Mouse (Mus musculus) macrophage (primary cell): ENCODE data around the gene Git2. TPM values are rescaled to one million over a fixed set of nuclear protein-coding genes. Genes with fewer than 3 reads are reported as not detected.

Source experiments
- H3K27ac ChIP-seq: fragments of 350-480 bp; formaldehyde crosslinking; 2 replicates; pipeline ENCODE4 v1.9.0; 2021
- H3K36me3 ChIP-seq: fragments of 350-480 bp; formaldehyde crosslinking; 2 replicates; pipeline ENCODE4 v1.9.0; 2021; ENCODE audit errors: inconsistent target
- H3K4me3 ChIP-seq: fragments of 350-480 bp; formaldehyde crosslinking; 2 replicates; pipeline ENCODE4 v1.9.0; 2021; ENCODE audit errors: inconsistent target
- H3K79me2 ChIP-seq: fragments of 350-480 bp; formaldehyde crosslinking; 2 replicates; pipeline ENCODE4 v1.9.0; 2021; ENCODE audit errors: inconsistent target
- WGBS: methylation state at CpG from one replicate; pipeline ENCODE4 v1.1.7; 2026; ENCODE audit warnings: inconsistent platforms; ENCODE audit not compliant: missing documents; 5-methylcytosine and 5-hydroxymethylcytosine counted together
- polyA plus RNA-seq: library from polyadenylated mRNA; stranded (reverse); fragments of 250-400 nt; gene quantifications from 3 replicates; pipeline ENCODE4 v1.2.4, GENCODE M21; 2018; ENCODE audit warnings: inconsistent platforms
- total RNA-seq, 78 experiments: library from RNA; depleted of rRNA; stranded (reverse); fragments of 250-400 nt; gene quantifications; 1 replicate in 9 of 78; 2 replicates in 24 of 78; 3 replicates in 43 of 78; 4 replicates in 2 of 78; pipeline ENCODE4 v1.2.4; 2018; ENCODE audit warnings: inconsistent platforms in 56 of 78

The Git2 gene
- 100 to 1,000 TPM; 222 to 774 (median 306) TPM for total RNA-seq (2018; cell fraction: chromatin; rRNA removed)
- 10 to 100 TPM; 32.2 to 69.3 (median 50.8) TPM for total RNA-seq (2018; cell fraction: cytosol; rRNA removed)
- 100 to 1,000 TPM in 21 of 26 experiments, 10 to 100 TPM in 5; 77.4 to 330 (median 164) TPM for total RNA-seq (2018; cell fraction: nucleus; rRNA removed)
- 37.1 to 50.3 TPM (median 46.2 TPM) in 3 replicates for polyA plus RNA-seq

- WGBS, result under 1% methylated on average over 55 of the region's 63 CpGs
- H3K27ac ChIP-seq, result peak within 1 kb of the TSS; percentile 82
- H3K4me3 ChIP-seq, result peak within 1 kb of the TSS; percentile 94
- H3K36me3 ChIP-seq, result no peaks in the 10 kb centered on the region
- peaks cover 77% of the 10 kb centered on the region for H3K79me2 ChIP-seq
Observed at GRCm38 (mm10) chr5:114775056-114775979, at the start of gene Git2. Gene Git2, minus strand, starts transcription at chr5:114775517.

DNA sequence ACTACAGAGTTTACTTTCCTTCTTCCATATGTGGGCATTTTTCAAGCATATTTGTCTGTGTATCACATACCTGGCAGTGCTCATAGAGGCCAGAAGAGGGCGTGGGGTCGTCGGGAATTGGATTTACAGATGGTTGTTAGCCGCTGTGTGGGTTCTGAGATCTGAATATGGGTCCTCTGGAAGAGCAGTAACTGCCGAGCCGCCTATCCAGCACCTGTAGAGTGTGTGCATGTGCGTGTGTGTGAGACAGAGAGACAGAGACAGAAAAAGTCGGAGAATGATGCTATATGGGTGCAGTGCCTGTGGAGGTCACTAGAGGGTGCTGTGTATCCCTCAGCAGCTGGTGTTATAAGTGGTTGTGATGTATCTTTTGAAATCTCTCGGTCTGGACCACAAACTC is 48.9 kb upstream of the Git2 start:
- WGBS, result 16% methylated on average over 9 of the region's 9 CpGs
- Histone ChIP-seq H3K36me3 (no peaks in the 10 kb centered on the region), H3K27ac (no peak overlapping the region), H3K79me2 (0 out of 2 replicates have a peak, but pooled peaks cover 7% of the 10 kb centered on the region), H3K4me3 (no peak overlapping the region; the same call in 1 of the 2 replicates)

GRCm38 (mm10) chr5:114822796-114823688 is 47.7 kb upstream of the Git2 start, which contains the start of gene 1500011B03Rik:
Gene 1500011B03Rik, minus strand, starts transcription at chr5:114823468.
- H3K36me3 ChIP-seq, result no peaks in the 10 kb centered on the region
- 11% methylated on average over 50 of the region's 53 CpGs for WGBS
- H3K4me3 ChIP-seq, result peak within 1 kb of the TSS; percentile 32
- H3K79me2 ChIP-seq, result 0 out of 2 replicates have a peak, but pooled peaks cover 7% of the 10 kb centered on the region
- no peak within 1 kb of the TSS for H3K27ac ChIP-seq

DNA sequence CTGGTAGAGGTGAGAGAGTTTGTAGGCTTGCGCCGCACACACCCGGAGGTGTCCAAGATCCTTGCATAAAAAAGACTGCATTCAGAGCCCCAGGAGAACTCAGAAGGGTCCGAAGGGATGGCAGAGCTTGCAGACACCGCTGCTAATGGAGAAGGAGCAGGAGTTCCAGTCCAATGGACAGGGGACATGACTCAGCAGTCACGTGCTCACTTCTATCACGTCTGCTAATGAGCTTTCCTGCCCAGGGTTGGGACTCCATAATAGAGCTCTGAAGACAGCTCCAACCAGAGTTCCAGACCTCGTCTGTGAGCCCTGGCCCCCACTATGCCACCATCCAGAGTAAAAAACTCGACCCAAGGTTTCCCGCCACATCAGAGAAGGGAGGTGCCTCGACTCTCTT is 42.8 kb upstream of the Git2 start:
- Histone ChIP-seq H3K4me3 (no peak overlapping the region), H3K36me3 (no peaks in the 10 kb centered on the region), H3K79me2 (peaks cover 10% of the 10 kb centered on the region), H3K27ac (no peak overlapping the region)
- WGBS, result 68% methylated on average over 10 of the region's 11 CpGs

GRCm38 (mm10) chr5:114816599-114816998 is 41.3 kb upstream of the Git2 start:
- Histone ChIP-seq H3K27ac (no peak overlapping the region), H3K36me3 (no peaks in the 10 kb centered on the region), H3K4me3 (no peak overlapping the region), H3K79me2 (peaks cover 18% of the 10 kb centered on the region)
- 95% methylated on average over 6 of the region's 6 CpGs for WGBS

DNA sequence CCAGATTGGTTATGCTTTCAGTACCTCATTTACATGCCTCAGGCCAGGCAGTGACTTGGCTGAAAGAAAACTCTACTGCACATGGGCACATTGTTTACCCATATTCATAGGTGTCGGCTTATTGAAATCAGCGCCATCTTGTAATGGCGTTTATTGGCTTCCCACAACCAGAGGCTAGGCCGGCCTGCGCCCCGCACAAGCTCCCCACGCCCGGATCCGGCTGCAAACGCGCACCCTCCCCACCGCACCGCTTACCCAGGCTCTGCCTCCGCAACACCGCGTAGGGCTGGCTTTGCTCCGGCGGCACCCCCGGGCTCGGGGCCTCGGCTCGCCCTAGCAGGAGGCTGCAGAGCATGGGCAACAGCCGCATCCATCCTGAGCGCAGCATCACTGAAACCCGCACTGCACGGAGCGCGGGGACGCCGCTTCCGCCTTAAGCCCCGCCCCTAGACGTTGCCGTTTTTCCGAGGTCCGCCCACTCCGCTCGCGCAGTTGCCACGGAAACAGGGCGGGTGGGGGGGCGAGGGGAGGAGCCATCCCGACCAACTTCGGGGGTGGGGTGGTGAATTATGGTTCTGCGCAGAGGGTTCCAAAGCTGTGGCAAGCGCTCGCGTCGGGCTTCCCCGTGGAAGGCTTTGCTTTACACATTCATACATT is 38.3 kb upstream of the Git2 start:
- no peak overlapping the region for H3K27ac ChIP-seq
- H3K4me3 ChIP-seq, result peak overlapping the region; percentile 48
- peaks cover 43% of the 10 kb centered on the region for H3K79me2 ChIP-seq
- peaks cover 4% of the 10 kb centered on the region; the same call in 1 of the 2 replicates for H3K36me3 ChIP-seq
- WGBS, result 4% methylated on average over 50 of the region's 50 CpGs

DNA sequence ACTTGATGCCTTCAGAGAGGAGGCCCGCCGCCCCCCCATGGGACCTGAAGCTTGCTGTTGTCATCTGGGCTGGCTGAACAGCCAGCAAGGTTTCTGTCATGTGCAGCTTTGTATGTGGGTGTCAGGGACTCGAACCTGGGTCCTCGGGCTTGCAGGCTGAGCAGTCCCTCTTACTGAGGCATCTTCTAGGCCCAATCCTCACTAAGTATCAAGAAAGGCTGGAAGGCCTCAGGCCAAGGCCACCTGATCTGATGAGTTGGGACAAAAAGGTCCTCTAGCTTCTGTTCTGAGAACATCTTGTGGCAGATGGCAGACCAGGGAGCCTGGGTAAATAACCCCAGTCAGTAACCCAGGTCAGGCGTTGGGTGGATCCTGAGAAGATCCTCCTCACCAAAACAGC is 34.5 kb upstream of the Git2 start:
- no peak overlapping the region for H3K27ac ChIP-seq
- WGBS, result 90% methylated on average over 5 of the region's 5 CpGs
- peaks cover 43% of the 10 kb centered on the region for H3K79me2 ChIP-seq
- peaks cover 11% of the 10 kb centered on the region; the same call in 1 of the 2 replicates for H3K36me3 ChIP-seq
- no peak overlapping the region for H3K4me3 ChIP-seq

DNA sequence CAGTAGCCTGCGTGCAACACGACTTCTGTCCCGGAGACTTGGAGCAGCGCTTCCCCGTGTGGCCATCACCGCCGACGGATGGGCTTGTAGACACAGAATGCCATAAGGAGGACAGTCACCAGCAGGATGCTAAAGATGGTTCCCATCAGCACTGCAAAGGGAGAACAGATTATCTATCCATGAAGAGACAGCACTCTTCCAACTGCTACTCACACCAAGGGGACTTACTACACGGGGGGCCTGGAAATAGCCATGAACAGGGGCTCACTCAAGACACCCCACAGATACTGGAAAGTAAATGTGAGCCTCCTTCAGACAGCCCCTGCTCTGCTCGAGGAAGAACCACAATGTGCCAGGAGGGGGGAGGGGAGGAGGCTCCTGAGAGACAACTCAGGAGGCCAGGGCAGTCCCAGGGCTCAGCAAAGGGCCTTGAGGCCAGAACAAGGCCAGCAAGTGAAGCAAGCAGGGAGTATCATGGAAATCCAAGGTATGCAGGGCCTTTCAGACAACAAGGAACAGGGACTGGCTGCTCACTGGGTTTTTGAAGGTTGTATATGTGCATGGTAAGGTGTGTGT is 34.0 kb upstream of the Git2 start:
- Histone ChIP-seq H3K27ac (no peak overlapping the region), H3K36me3 (peaks cover 15% of the 10 kb centered on the region), H3K4me3 (no peak overlapping the region), H3K79me2 (peaks cover 43% of the 10 kb centered on the region)
- WGBS, result 75% methylated on average over 10 of the region's 10 CpGs

DNA sequence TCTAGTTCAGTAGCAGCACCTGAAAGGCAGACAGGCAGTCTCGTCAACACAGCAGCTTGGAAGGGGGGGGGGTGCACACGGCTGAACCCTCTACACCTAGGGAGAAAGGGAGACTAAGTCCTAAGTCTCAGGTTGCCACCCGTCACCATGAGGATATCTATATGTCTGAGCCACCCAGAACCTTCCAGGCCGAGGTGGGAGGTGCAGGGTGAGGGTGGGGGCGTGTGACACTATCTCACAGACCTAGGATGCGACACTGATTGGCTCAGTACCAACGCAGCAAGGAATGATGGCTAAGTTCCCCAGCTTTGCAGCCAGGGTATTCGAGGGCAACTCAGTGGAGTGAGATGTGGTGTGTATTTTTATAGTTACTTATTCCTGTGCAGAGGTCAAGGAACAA is 33.1 kb upstream of the Git2 start:
- Histone ChIP-seq H3K36me3 (peaks cover 24% of the 10 kb centered on the region), H3K79me2 (peaks cover 42% of the 10 kb centered on the region), H3K27ac (no peak overlapping the region), H3K4me3 (no peak overlapping the region)
- 82% methylated on average over 8 of the region's 8 CpGs for WGBS

DNA sequence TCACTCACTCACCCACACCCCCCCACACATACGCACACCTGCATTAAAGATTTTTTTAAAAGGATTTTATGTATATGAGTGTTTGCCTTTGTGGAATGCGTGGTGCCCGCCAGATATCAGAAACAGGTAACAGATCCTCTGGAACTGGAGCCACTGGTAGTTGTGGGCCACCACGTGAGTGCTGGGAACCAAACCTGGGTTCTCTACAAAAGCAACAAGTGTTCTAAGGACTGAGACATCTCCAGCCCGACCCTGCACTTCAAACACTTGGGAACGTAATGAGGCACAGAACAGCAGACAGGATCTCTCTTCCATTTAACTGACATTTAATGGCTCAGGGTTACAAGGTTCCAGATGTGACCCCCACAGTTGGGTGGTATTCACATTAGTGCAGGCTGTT is 32.6 kb upstream of the Git2 start:
- Histone ChIP-seq H3K79me2 (peaks cover 37% of the 10 kb centered on the region), H3K36me3 (peaks cover 29% of the 10 kb centered on the region), H3K4me3 (no peak overlapping the region), H3K27ac (no peak overlapping the region)
- 84% methylated on average over 6 of the region's 6 CpGs for WGBS

- H3K4me3 ChIP-seq, result no peak overlapping the region
- no peak overlapping the region for H3K27ac ChIP-seq
- 32% methylated on average over 8 of the region's 8 CpGs for WGBS
- H3K36me3 ChIP-seq, result peaks cover 33% of the 10 kb centered on the region
- H3K79me2 ChIP-seq, result peaks cover 33% of the 10 kb centered on the region
Observed at GRCm38 (mm10) chr5:114807468-114807867, 32.2 kb upstream of the Git2 start.

DNA sequence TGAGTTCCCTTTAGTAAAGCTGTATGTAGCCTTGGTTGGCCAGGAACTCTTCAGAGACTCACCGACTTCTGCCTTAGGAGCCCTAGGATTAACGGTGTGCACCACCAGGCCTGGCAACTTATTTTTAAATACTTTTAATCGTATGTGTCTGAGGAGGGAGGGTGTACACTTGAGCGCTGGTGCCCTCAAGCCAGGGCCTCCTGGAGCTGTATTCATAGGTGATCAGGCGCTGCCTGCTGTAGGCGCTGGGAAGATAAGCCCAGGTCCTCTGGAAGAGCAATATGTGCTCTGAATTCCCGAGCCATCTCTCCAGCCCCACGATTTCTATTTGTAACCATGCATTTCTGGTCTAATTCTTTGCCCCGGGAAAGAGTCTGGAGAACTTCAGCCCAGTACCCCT is 31.7 kb upstream of the Git2 start:
- H3K27ac ChIP-seq, result no peak overlapping the region
- 34% methylated on average over 9 of the region's 9 CpGs for WGBS
- H3K36me3 ChIP-seq, result peaks cover 37% of the 10 kb centered on the region
- peaks cover 29% of the 10 kb centered on the region for H3K79me2 ChIP-seq
- H3K4me3 ChIP-seq, result no peak overlapping the region

- Histone ChIP-seq H3K4me3 (peak overlapping the region; percentile 1; the same call in 1 of the 2 replicates), H3K79me2 (peaks cover 25% of the 10 kb centered on the region), H3K27ac (peak overlapping the region; percentile 70), H3K36me3 (peaks cover 41% of the 10 kb centered on the region)
- WGBS, result 34% methylated on average over 8 of the region's 8 CpGs
Observed at GRCm38 (mm10) chr5:114806636-114807035, 31.3 kb upstream of the Git2 start.
